Mouse (Mus musculus): ENCODE results near the gene Cd79b. TPM values are rescaled to one million over a fixed set of nuclear protein-coding genes. Genes with fewer than 3 reads are reported as not detected.

Cd79b gene
- 1.3 and 1.9 TPM in 2 replicates for polyA plus RNA-seq (2014; fragmentation: Nextera tagmentation; extraction: Ambion mirVana)

GRCm38 (mm10) chr11:106314333-106314812, at the start of gene Cd79b:
Gene Cd79b, minus strand, starts transcription at chr11:106314762.
- Histone ChIP-seq H3K4me2 (ENCODE audit: low read depth, low read length) (no peak within 1 kb of the TSS), H3K27ac (replicated peaks; ENCODE audit: low read depth, low read length) (no peak within 1 kb of the TSS), H3K9ac (replicated peaks; ENCODE audit: low read length) (no peak within 1 kb of the TSS), H3K36me3 (replicated peaks; ENCODE audit: control insufficient read depth, insufficient read depth, low read depth, low read length) (no peaks in the 10 kb centered on the region), H3K4me1 (ENCODE audit: control insufficient read depth, insufficient read depth, low read length) (peaks cover 6% of the 10 kb centered on the region; the same call in 1 of the 2 replicates), H3K27me3 (ENCODE audit: control insufficient read depth, insufficient read depth, low read length) (no peaks in the 10 kb centered on the region), H3K9me3 (replicated peaks; ENCODE audit: control insufficient read depth, low read length) (no peaks in the 10 kb centered on the region), H3K4me3 (ENCODE audit: low read depth, low read length) (no peak within 1 kb of the TSS)
- WGBS: 39% methylated on average over 9 of the region's 9 CpGs
- DNase-seq (ENCODE audit: low spot score) (no peak), ATAC-seq (replicated peaks; ENCODE audit: insufficient number of reproducible peaks, low FRiP score, low TSS enrichment, low read depth) (no peak)

- DNase-seq (ENCODE audit: low spot score) (peak; percentile 62), ATAC-seq (replicated peaks; ENCODE audit: insufficient number of reproducible peaks, low FRiP score, low TSS enrichment, low read depth) (no peak)
- Histone ChIP-seq H3K36me3 (replicated peaks; ENCODE audit: control insufficient read depth, insufficient read depth, low read depth, low read length) (no peaks in the 10 kb centered on the region), H3K4me1 (ENCODE audit: control insufficient read depth, insufficient read depth, low read length) (no peaks in the 10 kb centered on the region), H3K4me3 (ENCODE audit: low read depth, low read length) (no peak overlapping the region), H3K4me2 (ENCODE audit: low read depth, low read length) (no peak overlapping the region), H3K27ac (replicated peaks; ENCODE audit: low read depth, low read length) (no peak overlapping the region), H3K9ac (replicated peaks; ENCODE audit: low read length) (no peak overlapping the region), H3K27me3 (ENCODE audit: control insufficient read depth, insufficient read depth, low read length) (no peaks in the 10 kb centered on the region), H3K9me3 (replicated peaks; ENCODE audit: control insufficient read depth, low read length) (no peaks in the 10 kb centered on the region)
- 17% methylated on average over 5 of the region's 5 CpGs for WGBS
Observed at GRCm38 (mm10) chr11:106359350-106359749, 44.8 kb upstream of the Cd79b start.

- Histone ChIP-seq H3K4me2 (ENCODE audit: low read depth, low read length) (no peak overlapping the region), H3K27me3 (ENCODE audit: control insufficient read depth, insufficient read depth, low read length) (no peaks in the 10 kb centered on the region), H3K4me1 (ENCODE audit: control insufficient read depth, insufficient read depth, low read length) (no peaks in the 10 kb centered on the region), H3K9me3 (replicated peaks; ENCODE audit: control insufficient read depth, low read length) (no peaks in the 10 kb centered on the region), H3K4me3 (ENCODE audit: low read depth, low read length) (no peak overlapping the region), H3K9ac (replicated peaks; ENCODE audit: low read length) (no peak overlapping the region), H3K36me3 (replicated peaks; ENCODE audit: control insufficient read depth, insufficient read depth, low read depth, low read length) (no peaks in the 10 kb centered on the region), H3K27ac (replicated peaks; ENCODE audit: low read depth, low read length) (no peak overlapping the region)
- ATAC-seq (replicated peaks; ENCODE audit: insufficient number of reproducible peaks, low FRiP score, low TSS enrichment, low read depth): no peak
- no peak for DNase-seq (ENCODE audit: low spot score)
- 60% methylated on average over 19 of the region's 19 CpGs for WGBS
Observed at GRCm38 (mm10) chr11:106355382-106356128, 41.0 kb upstream of the Cd79b start.

GRCm38 (mm10) chr11:106354181-106354580, 39.6 kb upstream of the Cd79b start:
- DNase-seq (ENCODE audit: low spot score) (no peak), ATAC-seq (replicated peaks; ENCODE audit: insufficient number of reproducible peaks, low FRiP score, low TSS enrichment, low read depth) (no peak)
- Histone ChIP-seq H3K9me3 (replicated peaks; ENCODE audit: control insufficient read depth, low read length) (no peaks in the 10 kb centered on the region), H3K4me1 (ENCODE audit: control insufficient read depth, insufficient read depth, low read length) (no peaks in the 10 kb centered on the region), H3K27ac (replicated peaks; ENCODE audit: low read depth, low read length) (no peak overlapping the region), H3K36me3 (replicated peaks; ENCODE audit: control insufficient read depth, insufficient read depth, low read depth, low read length) (no peaks in the 10 kb centered on the region), H3K4me3 (ENCODE audit: low read depth, low read length) (no peak overlapping the region), H3K4me2 (ENCODE audit: low read depth, low read length) (no peak overlapping the region), H3K27me3 (ENCODE audit: control insufficient read depth, insufficient read depth, low read length) (no peaks in the 10 kb centered on the region), H3K9ac (replicated peaks; ENCODE audit: low read length) (no peak overlapping the region)
- 72% methylated on average over 1 of the region's 1 CpGs for WGBS

- no peaks in the 10 kb centered on the region for H3K9me3 ChIP-seq (replicated peaks; ENCODE audit: control insufficient read depth, low read length)
- 85% methylated on average over 12 of the region's 12 CpGs for WGBS
- no peak for DNase-seq (ENCODE audit: low spot score)
- H3K27me3 ChIP-seq (ENCODE audit: control insufficient read depth, insufficient read depth, low read length): no peaks in the 10 kb centered on the region
- H3K4me2 ChIP-seq (ENCODE audit: low read depth, low read length): no peak within 1 kb of the TSS
- no peaks in the 10 kb centered on the region for H3K4me1 ChIP-seq (ENCODE audit: control insufficient read depth, insufficient read depth, low read length)
- no peak within 1 kb of the TSS for H3K27ac ChIP-seq (replicated peaks; ENCODE audit: low read depth, low read length)
- no peaks in the 10 kb centered on the region for H3K36me3 ChIP-seq (replicated peaks; ENCODE audit: control insufficient read depth, insufficient read depth, low read depth, low read length)
- H3K9ac ChIP-seq (replicated peaks; ENCODE audit: low read length): no peak within 1 kb of the TSS
- no peak for ATAC-seq (replicated peaks; ENCODE audit: insufficient number of reproducible peaks, low FRiP score, low TSS enrichment, low read depth)
- no peak within 1 kb of the TSS for H3K4me3 ChIP-seq (ENCODE audit: low read depth, low read length)
Observed at GRCm38 (mm10) chr11:106353188-106353587, 38.6 kb upstream of the Cd79b start, which contains the start of gene Scn4a. Gene Scn4a, minus strand, starts transcription at chr11:106353288.

- H3K4me3 ChIP-seq (ENCODE audit: low read depth, low read length): no peak overlapping the region
- no peaks in the 10 kb centered on the region for H3K27me3 ChIP-seq (ENCODE audit: control insufficient read depth, insufficient read depth, low read length)
- no peak for ATAC-seq (replicated peaks; ENCODE audit: insufficient number of reproducible peaks, low FRiP score, low TSS enrichment, low read depth)
- H3K4me2 ChIP-seq (ENCODE audit: low read depth, low read length): no peak overlapping the region
- H3K36me3 ChIP-seq (replicated peaks; ENCODE audit: control insufficient read depth, insufficient read depth, low read depth, low read length): no peaks in the 10 kb centered on the region
- WGBS: 82% methylated on average over 4 of the region's 4 CpGs
- no peak overlapping the region for H3K9ac ChIP-seq (replicated peaks; ENCODE audit: low read length)
- H3K27ac ChIP-seq (replicated peaks; ENCODE audit: low read depth, low read length): no peak overlapping the region
- DNase-seq (ENCODE audit: low spot score): no peak
- H3K9me3 ChIP-seq (replicated peaks; ENCODE audit: control insufficient read depth, low read length): no peaks in the 10 kb centered on the region
- H3K4me1 ChIP-seq (ENCODE audit: control insufficient read depth, insufficient read depth, low read length): no peaks in the 10 kb centered on the region
Observed at GRCm38 (mm10) chr11:106351941-106352340, 37.4 kb upstream of the Cd79b start.

GRCm38 (mm10) chr11:106351253-106351652, 36.7 kb upstream of the Cd79b start:
- no peaks in the 10 kb centered on the region for H3K27me3 ChIP-seq (ENCODE audit: control insufficient read depth, insufficient read depth, low read length)
- WGBS: 55% methylated on average over 3 of the region's 3 CpGs
- no peak overlapping the region for H3K27ac ChIP-seq (replicated peaks; ENCODE audit: low read depth, low read length)
- no peak for DNase-seq (ENCODE audit: low spot score)
- H3K9ac ChIP-seq (replicated peaks; ENCODE audit: low read length): no peak overlapping the region
- H3K9me3 ChIP-seq (replicated peaks; ENCODE audit: control insufficient read depth, low read length): no peaks in the 10 kb centered on the region
- H3K4me3 ChIP-seq (ENCODE audit: low read depth, low read length): no peak overlapping the region
- ATAC-seq (replicated peaks; ENCODE audit: insufficient number of reproducible peaks, low FRiP score, low TSS enrichment, low read depth): no peak
- no peaks in the 10 kb centered on the region for H3K36me3 ChIP-seq (replicated peaks; ENCODE audit: control insufficient read depth, insufficient read depth, low read depth, low read length)
- no peaks in the 10 kb centered on the region for H3K4me1 ChIP-seq (ENCODE audit: control insufficient read depth, insufficient read depth, low read length)
- no peak overlapping the region for H3K4me2 ChIP-seq (ENCODE audit: low read depth, low read length)

- ATAC-seq (replicated peaks; ENCODE audit: insufficient number of reproducible peaks, low FRiP score, low TSS enrichment, low read depth): no peak
Observed at GRCm38 (mm10) chr11:106350853-106351252, 36.3 kb upstream of the Cd79b start.

More at GRCm38 (mm10) chr11:106350853-106351252, 36.3 kb upstream of the Cd79b start:
- Histone ChIP-seq H3K4me3 (ENCODE audit: low read depth, low read length) (no peak overlapping the region), H3K9ac (replicated peaks; ENCODE audit: low read length) (no peak overlapping the region), H3K36me3 (replicated peaks; ENCODE audit: control insufficient read depth, insufficient read depth, low read depth, low read length) (no peaks in the 10 kb centered on the region), H3K9me3 (replicated peaks; ENCODE audit: control insufficient read depth, low read length) (no peaks in the 10 kb centered on the region), H3K4me1 (ENCODE audit: control insufficient read depth, insufficient read depth, low read length) (no peaks in the 10 kb centered on the region), H3K27ac (replicated peaks; ENCODE audit: low read depth, low read length) (no peak overlapping the region), H3K4me2 (ENCODE audit: low read depth, low read length) (no peak overlapping the region), H3K27me3 (ENCODE audit: control insufficient read depth, insufficient read depth, low read length) (no peaks in the 10 kb centered on the region)
- DNase-seq (ENCODE audit: low spot score): no peak
- 48% methylated on average over 5 of the region's 5 CpGs for WGBS
